ENCODE assay signal across 8 mouse cellular contexts in genomic region chr10:87586696-87587095, GRCm38 (mm10).
DNase-seq lines count a peak whose midpoint lies in the region; TF ChIP-seq lines count a peak whose summit lies in the region.

No protein-coding gene starts in this region.

- TF ChIP-seq CTCF in gastrocnemius, adult 2 months (IDR thresholded peaks at IDR 0.05): no peak

- intact Hi-C loops in gastrocnemius, adult 2 months (cut with DNase I): no loop called here

- no peak overlapping the region for H3K27ac ChIP-seq in ES-E14 (ENCODE audit: insufficient read depth, low read depth, low read length, poor library complexity, severe bottlenecking)
- no peak overlapping the region for H3K27ac ChIP-seq in limb, embryonic 10.5 days
- H3K27ac ChIP-seq in gastrocnemius, adult 2 months: no peak overlapping the region

- no peaks in the 10 kb centered on the region for H3K4me1 ChIP-seq in ES-E14 (ENCODE audit: control insufficient read depth in 2 of 2, insufficient read depth in 2 of 2, low read length in 2 of 2, poor library complexity in 1 of 2)
- H3K4me1 ChIP-seq in limb, embryonic 10.5 days: no peaks in the 10 kb centered on the region

- peak; percentile 50 for DNase-seq in kidney, adult 9 months
- DNase-seq in kidney, adult 18-20 months: no peak
- DNase-seq in ES-E14 (ENCODE audit: low read depth, low spot score): peak; percentile 42
- DNase-seq in adrenal gland, postnatal 25 days: peak; percentile 81
- peak; percentile 79 for DNase-seq in limb, embryonic 10.5 days (ENCODE audit: low spot score)
- DNase-seq in right cerebral cortex, postnatal 25 days: no peak
- no peak for DNase-seq in gastrocnemius, adult 2 months
- DNase-seq in layer of hippocampus, postnatal 36 days: no peak

- H3K9ac ChIP-seq in ES-E14 (ENCODE audit: insufficient read depth, low read depth, low read length, poor library complexity, severe bottlenecking): no peak overlapping the region

- 74% methylated on average over 1 of the region's 1 CpGs for WGBS in limb, embryonic 10.5 days

- no peaks in the 10 kb centered on the region for H3K36me3 ChIP-seq in ES-E14 (ENCODE audit: control insufficient read depth, insufficient read depth, low read length, poor library complexity, severe bottlenecking)
- H3K36me3 ChIP-seq in limb, embryonic 10.5 days: no peaks in the 10 kb centered on the region

- in situ Hi-C loops in ES-E14 (cut with MboI; ENCODE audit: low sequenced_read_pairs in 2 of 2, unreplicated experiment in 2 of 2): loop anchor here in 1 of 2 experiments (25.0 kb wide), 1 partner anchor 726 kb away; no protein-coding TSS in a partner anchor

- no peak overlapping the region for H3K4me3 ChIP-seq in ES-E14 (ENCODE audit: insufficient read depth in 1 of 2, low read depth in 1 of 2, low read length in 2 of 2, poor library complexity in 1 of 2, severe bottlenecking in 1 of 2)
- no peak overlapping the region for H3K4me3 ChIP-seq in limb, embryonic 10.5 days
- no peak overlapping the region for H3K4me3 ChIP-seq in gastrocnemius, adult 2 months

- H3K9me3 ChIP-seq in ES-E14 (ENCODE audit: control insufficient read depth, insufficient read depth, low read depth, low read length): no peaks in the 10 kb centered on the region
- H3K9me3 ChIP-seq in limb, embryonic 10.5 days (replicated peaks): no peaks in the 10 kb centered on the region

- H3K27me3 ChIP-seq in limb, embryonic 10.5 days (ENCODE audit: low read depth, poor library complexity, severe bottlenecking): no peaks in the 10 kb centered on the region

TF ChIP-seq in ES-E14, 5 proteins besides CTCF, POLR2A, EP300 and RAD21:
- TF ChIP-seq ZC3H11A (IDR thresholded peaks at IDR 0.05; ENCODE audit: borderline replicate concordance, low read depth, low read length): no peak
- no peak for TF ChIP-seq MAFK (IDR thresholded peaks at IDR 0.05; ENCODE audit: insufficient read depth, low read depth, low read length)
- no peak for TF ChIP-seq CHD2 (IDR thresholded peaks at IDR 0.05; ENCODE audit: low read depth, low read length)
- TF ChIP-seq ZNF384 (IDR thresholded peaks at IDR 0.05; ENCODE audit: low read depth, low read length): no peak
- no peak for TF ChIP-seq HCFC1 (IDR thresholded peaks at IDR 0.05; ENCODE audit: borderline replicate concordance, insufficient read depth, low read length)

Comparison
In these comparisons a context has a peak if more than half of its experiments do, and no peak if none do; other contexts are left out.
1. DNase-seq: peak in kidney, adult 9 months (single experiment), ES-E14 (single experiment), adrenal gland, postnatal 25 days (single experiment) and limb, embryonic 10.5 days (single experiment); none in kidney, adult 18-20 months (single experiment), right cerebral cortex, postnatal 25 days (single experiment), gastrocnemius, adult 2 months (single experiment) and layer of hippocampus, postnatal 36 days (0 of 2).